Mouse (Mus musculus): ENCODE results near the gene Fhit.

Gene Fhit

DNA sequence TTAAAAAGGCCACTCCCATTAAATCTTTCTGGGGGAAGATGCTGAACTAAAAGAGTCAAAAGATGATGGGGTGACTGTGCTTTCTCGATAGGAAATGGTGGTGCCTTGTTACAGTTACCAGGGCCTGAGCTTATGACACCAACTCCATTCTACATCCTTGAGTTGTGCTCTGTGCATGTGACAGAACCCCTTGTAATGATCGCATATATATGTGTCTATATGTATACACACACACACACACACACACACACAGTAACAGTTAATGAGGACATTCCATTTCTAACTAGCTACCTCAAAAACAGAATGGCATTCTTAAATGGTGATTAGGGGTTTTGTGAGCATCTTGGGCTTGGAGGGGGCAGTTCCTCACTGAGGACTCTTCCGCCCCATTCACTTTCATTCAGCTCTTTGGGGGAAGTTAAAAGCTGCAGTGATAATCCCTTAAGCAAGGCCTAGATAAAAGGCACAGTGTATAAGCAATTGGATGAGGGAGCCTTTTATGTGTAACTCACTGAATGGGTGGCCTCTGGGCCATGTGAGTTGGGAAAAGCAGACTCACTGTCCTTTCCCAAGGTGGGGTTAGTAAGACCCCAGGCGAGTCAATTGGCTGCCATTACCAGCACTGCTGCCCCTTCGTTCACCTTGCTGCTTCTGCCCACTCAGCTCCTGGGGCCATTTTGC lies 449.9 kb downstream of the Fhit start:
- no peak for DNase-seq (ENCODE audit: low read depth, low spot score)

DNA sequence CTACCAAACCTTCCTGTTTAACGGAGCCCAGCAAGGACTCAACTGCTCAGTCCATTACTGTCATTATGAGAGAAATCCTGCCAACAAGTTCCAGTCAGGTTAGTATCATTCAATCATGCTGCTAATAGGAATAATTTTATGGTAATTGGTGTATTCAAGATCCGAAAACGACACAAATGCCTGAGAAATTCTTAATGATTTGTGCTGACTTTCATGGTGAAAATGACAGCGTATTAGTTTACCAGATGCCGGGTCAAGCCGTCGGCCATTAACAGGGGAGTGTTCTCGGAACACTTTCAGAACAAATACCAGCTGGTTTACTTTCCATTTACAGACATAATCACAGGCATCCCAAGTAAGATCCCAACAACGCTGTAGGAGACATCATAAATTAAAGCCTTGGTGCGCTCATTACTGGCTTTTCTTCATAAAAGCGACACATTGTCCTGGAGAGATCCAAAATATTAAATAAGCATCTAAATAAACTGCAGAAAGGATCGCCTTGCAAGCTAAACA lies 451.0 kb downstream of the Fhit start:
- no peak for DNase-seq (ENCODE audit: low read depth, low spot score)

DNA sequence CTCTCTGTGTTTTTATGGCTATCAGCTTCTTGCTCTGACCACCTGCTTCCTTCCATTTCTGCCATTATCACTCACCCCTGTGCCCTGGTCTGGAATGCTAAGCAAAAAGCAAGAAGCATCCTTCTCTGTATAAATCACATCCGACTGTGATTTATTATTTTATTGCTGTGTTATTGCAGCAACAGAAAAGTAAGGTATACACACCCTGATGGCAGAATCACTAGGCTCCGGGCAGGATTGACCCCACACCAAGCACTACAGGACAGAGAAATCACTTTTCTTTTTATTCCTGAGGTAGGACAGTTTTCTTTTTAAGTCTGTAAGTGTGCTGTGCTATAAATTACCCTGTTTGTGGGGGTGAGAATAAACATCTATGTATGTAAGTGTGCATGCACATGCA lies 460.1 kb downstream of the Fhit start:
- no peak for DNase-seq (ENCODE audit: low read depth, low spot score)

DNA sequence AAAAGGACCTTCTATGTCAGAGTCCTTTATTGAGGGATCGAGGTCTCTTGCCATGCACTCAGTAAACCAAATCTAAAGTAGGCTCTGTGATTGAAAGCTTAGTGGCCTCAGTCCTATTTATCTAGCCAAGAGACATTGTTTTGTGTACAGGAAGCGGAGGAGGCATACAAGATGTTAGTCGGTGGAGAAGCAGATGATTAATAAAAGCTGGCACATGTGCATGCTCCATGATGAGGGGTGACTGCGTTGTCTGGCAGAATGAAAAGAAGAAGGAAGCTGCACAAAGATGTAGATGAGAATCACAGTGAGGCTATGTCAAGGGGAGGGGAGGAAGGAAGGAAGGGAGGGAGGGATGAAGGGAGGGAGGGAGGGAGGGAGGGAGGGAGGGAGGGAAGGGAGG lies 481.8 kb downstream of the Fhit start:
- DNase-seq (ENCODE audit: low read depth, low spot score): no peak

DNA sequence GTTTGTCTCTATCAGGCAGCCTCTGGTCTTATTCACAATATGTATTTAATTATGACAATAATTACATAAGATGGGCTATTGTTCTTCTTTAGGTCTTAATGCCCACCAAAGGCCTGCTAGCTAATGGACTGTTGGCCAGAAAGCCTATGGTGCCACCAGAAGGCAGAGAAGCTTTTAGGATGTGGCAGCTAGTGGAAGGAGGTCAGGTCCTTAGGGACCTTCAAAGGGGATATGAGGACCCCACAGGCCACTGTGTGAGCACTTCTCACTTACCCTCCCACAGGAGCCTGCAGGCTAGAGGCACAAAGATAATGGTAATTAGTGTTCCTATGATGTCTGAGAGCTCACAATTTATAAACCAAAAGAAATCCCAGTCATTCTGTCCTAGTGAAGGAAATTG lies 482.2 kb downstream of the Fhit start:
- no peak for DNase-seq (ENCODE audit: low read depth, low spot score)

DNA sequence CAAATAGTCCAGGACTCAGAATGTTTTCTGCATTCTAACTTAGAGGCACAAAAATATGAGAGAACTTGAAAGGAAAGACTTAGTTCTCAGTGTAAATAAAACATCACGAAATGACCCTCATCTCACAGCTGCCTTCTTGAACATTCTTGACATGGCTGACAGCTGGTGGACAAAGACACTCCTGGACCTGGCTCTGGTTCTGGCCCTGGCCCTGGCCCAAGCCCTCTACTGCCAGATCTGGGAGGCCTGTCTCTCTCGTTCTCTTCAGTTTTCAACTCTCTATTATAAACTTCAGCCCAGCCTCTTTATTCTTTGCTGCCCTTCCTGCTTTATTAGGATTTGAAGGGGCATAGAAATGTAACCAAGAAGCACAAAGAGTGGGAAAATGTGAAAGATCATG lies 484.2 kb downstream of the Fhit start:
- no peak for DNase-seq (ENCODE audit: low read depth, low spot score)

DNA sequence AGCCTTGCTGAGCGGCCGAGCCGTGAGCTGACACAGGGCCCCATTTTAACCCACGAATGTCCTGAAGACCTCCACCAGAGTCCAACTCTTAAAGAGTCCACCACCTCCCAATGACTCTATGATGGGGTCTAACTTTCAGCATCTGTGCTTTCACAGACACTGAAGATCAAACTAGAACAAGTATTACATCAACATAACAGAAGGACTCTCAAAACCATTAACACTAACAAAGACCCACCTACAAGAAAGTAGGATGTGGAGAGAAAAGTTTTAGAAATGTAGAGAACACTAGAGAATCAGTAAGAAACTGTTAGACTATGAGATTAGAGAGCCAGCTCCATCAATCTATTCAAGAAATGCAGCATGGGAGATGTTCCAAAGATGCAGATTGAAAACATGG lies 501.6 kb downstream of the Fhit start:
- DNase-seq (ENCODE audit: low read depth, low spot score): no peak

DNA sequence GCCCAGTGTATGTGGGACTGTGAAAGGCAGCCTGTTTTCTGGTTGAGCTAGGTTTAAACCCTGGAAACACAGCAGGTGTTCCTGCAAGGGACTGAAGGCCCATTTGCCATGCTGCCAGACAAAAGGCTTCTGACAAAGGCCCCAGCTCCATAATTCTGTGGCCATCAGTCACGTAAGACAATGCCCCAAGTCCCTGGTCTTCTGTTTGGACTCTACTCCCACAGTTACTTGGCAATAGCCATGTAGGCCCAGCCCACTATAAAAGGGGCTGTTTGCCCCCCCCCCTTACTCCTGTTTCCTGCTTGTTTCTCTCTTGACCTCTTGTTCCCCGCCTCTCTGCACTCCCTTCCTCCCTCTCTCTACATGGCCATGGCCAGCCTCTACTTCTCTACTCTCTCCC lies 502.5 kb downstream of the Fhit start:
- no peak for DNase-seq (ENCODE audit: low read depth, low spot score)

DNA sequence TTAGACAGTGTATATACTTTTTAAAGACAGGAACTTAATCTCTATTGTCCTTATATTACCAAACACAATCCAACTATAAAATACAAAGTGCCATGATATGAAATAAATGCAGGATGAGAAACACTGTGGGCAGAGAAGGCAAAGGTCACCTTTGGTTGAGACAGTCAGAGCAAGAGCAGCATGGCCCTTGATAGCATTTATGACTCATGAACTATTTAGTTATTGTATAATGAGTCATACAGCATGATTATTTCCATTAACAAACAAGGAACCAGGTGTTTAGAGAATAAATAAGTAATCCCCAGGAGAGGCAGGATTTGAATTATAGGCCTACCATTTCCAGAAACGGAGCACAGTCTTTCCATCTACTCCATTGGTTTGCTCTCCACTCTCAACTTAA lies 503.6 kb downstream of the Fhit start:
- DNase-seq (ENCODE audit: low read depth, low spot score): no peak

DNA sequence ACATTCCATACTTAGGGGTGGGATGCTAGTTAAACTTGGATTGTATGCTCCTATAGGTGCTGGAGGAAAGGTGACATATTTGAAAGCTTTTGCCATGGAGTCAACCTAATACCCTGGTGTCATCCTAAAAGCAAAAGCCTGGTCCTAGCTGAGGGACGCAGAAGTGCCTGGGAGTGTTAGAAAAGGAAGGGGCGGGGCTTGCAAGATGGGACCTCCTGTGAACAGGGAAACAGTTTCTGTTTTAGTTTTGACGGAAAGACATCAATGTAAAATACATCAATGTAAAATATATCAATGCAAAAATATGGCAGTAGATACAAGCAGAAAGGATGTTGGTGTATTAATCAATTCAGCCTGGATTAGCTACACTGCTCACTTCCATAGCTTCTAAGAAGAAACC lies 504.5 kb downstream of the Fhit start:
- DNase-seq (ENCODE audit: low read depth, low spot score): no peak

DNA sequence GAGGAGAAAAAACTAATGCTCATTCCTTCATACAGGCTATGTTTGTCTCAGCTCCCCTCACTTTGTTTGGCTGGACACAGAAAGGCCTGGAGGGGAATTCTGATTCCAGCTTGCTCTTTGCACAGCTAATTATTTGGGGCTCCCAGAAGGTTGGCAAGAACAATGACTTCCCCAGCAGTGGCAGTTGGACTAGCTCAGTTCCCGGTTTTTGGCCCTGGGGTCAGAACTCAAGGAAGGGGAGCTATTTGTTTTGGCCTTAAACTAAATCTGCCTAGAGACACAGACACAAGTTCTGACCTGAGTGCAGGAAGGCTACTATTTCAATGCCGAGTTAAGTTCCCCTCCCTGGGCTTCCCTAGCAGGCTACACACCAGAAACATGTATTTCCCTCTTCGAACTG lies 506.0 kb downstream of the Fhit start:
- DNase-seq (ENCODE audit: low read depth, low spot score): no peak

DNA sequence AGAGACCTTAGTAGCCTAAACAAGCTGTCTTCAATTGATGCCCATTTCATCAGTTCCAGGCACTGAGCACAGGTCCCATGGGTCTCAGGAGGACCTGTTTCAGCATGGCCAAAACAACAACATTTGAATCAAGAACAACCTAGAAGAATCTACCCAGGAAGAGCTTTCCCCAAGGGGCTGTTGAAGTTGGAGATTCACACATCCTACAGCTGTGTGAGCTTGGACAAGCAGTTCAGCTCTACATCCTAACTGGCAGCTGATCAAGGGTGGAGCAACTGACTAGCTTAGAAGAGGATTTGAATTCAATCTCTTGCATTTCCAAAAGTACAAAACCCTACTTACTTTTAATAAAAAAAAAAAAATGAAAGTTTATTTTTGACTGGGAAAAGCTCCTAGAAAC lies 514.0 kb downstream of the Fhit start:
- no peak for DNase-seq (ENCODE audit: low read depth, low spot score)

DNA sequence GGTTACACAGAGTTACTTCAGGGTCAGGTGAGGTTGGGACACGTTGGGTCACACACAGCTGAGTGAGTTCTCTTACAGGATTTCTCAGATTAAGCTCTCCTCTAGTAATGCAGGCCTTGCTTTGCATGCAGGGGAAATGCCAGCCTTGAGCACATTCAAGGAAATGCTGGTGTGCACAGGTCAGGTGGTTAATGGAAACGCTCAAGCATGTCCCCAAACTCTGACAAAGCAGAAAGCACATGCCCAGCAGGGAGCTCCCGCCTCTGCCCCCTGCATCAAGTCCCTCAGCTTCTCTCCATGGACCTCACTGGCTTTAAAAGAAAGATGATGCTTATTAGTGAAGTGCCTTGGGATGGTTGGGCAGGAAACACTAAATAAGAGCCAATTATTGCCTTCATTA lies 530.1 kb downstream of the Fhit start:
- no peak for DNase-seq (ENCODE audit: low read depth, low spot score)

DNA sequence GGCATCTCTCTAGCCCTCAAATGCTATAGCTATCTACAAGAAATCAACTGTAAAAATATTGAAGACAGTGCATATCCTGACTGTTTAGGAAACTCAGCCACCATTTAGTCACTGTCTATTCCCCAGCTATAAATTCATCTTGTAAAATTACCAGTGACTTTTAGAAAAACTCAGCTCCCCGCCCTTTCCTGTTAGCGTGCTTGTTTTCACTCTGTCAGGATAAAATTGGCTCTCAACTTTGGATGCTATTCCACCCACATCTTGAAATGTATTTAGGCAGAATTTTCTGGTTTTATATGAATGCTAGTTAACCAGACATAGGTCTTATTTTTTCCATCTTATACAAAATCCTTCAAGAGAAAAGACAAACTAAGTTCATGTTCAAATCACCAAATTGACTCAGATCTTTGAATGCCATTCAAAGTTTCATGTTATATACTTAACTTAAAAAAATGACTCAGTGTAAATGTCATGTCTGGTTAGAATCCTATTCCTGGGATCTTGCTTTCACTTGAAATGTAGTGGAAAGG lies 530.9 kb downstream of the Fhit start:
- no peak for DNase-seq (ENCODE audit: low read depth, low spot score)

DNA sequence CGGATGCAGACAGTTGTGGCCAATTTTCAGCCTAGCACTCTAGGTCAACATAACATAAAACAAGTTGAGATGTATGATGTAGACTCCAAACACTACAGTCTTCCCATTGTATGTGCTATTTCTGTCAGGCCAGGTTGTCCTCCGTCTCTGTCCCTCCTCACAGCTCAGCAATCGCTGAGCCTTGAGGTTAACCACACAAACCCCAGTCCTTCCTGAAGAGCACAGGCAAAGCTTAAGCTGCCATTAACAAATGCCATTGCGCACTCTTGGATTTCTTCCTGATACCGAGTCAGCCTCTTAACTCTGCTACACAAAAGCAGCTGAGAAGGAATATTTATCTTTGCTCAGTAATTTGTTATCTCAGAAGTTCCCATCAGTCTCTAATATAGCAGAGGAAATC lies 568.4 kb downstream of the Fhit start:
- DNase-seq (ENCODE audit: low read depth, low spot score): no peak

DNA sequence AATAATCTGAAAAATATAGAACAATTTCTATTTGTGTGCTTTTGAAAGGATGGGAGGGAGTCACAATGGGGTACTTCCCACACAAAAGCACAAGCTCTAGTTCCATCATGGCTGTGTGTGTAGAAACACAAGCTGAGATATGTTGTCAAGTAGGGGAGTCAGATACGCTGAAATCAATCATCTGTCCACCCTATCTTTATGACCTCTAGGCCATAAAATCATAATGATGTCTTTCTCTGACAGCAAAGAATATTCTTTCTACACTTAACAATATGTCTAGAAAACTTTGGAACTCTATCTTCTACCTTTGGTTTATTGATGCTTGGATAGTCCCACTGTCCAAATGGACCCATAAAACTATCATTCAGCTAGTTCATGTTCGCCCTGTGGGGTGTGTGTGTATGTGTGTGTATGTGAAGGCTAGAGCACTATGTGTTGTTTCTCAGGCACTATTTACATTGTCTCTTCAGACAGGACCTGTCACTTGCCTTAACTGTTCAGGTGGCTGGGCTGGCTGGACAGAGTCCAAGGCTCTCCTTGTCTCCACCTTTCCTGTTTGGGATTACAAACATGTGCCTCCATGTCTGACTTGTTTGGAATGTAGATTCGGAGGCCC lies 592.8 kb downstream of the Fhit start:
- no peak for DNase-seq (ENCODE audit: low read depth, low spot score)

DNA sequence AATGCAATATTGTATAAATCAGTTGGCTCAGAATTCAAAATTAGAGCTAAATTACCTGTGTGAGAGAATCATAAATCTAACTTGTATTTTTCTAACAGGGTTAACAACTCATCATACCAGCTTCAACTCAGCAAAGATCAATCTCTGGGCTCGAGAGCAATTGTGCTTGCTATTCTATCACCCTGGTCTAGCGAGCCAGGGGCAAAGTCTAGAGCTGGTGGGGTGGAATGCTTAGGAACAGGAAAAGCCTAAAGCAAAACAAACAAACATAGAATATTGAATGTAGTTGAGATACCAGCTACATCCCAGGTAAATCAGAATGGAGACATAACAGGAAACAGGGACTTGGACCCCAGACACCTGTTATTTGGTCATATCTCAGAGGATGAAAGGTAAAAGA lies 594.1 kb downstream of the Fhit start:
- DNase-seq (ENCODE audit: low read depth, low spot score): no peak

DNA sequence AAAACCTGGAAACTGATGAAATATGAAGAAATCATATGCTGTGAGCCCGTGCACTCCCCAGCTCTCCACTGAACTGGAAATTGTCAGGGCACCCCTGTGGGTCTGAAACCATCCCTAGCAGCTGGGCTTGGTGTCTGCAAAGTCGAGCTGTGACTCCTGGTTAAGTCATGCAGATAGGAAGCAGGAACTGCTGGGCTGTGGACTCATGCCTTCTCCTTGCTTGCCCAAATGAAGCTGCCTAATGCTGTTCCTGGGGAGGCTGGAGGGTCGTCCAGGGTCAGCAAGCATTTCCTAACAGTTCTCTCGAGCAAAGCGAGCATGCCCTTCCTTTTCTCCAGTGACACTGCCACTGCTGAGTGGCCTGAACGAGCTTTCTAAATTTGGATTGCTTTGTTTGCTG lies 607.1 kb downstream of the Fhit start:
- DNase-seq (ENCODE audit: low read depth, low spot score): no peak

DNA sequence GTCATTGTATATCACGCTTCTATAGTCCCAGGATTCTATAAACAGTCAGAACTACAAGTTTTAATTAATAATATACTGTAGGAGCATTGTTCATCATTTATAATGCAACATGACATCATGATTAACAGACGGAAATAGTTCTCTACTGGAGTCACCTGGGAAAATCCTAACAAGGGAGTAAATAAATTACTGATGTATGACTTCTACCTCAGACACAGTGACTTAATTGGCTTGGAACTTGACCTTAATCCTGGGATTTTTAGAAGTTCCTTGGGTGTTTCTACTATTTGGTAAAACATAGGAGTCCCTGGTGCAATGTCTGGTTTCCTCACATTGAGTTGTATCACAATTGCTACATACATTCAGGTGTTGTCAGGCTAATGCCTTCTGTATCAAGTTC lies 613.2 kb downstream of the Fhit start:
- no peak for DNase-seq (ENCODE audit: low read depth, low spot score)

DNA sequence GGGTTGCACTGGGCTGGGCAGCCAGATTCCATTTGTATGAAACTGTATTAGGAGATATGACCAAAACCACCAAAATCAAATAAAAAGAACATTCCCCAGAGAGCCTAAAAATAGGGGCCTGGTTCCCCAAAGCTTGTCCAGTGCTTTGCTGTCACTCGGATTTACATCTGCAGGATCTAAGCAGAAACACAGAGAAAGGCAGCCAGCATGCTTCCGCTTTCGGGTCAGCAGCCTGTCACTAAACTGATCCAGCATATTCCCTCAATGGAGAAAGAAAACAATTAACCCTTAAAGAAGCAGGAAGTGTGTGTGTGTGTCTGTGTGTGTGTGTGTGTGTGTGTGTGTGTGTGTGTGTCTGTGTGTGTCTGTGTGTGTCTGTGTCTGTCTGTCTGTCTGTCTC lies 615.9 kb downstream of the Fhit start:
- DNase-seq (ENCODE audit: low read depth, low spot score): no peak

DNA sequence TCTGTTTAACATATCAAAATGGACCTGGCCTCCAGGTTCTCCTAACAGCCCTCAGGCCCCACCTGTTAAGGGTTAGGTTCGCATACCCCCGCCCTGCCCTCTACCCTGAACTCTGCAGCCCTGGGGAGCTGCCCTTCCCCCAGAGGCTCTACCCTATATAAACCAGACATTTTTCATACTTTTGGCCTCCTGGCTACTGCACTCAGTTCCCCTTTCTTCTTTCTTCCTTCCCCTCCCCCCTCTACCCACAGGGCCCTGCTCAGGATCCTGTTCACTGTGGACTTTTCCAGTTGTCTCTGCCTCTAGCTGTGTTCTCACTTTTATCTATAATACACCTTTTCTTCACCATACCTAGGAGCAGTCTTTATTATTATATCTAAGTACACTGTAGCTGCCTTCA lies 627.0 kb downstream of the Fhit start:
- no peak for DNase-seq (ENCODE audit: low read depth, low spot score)

DNA sequence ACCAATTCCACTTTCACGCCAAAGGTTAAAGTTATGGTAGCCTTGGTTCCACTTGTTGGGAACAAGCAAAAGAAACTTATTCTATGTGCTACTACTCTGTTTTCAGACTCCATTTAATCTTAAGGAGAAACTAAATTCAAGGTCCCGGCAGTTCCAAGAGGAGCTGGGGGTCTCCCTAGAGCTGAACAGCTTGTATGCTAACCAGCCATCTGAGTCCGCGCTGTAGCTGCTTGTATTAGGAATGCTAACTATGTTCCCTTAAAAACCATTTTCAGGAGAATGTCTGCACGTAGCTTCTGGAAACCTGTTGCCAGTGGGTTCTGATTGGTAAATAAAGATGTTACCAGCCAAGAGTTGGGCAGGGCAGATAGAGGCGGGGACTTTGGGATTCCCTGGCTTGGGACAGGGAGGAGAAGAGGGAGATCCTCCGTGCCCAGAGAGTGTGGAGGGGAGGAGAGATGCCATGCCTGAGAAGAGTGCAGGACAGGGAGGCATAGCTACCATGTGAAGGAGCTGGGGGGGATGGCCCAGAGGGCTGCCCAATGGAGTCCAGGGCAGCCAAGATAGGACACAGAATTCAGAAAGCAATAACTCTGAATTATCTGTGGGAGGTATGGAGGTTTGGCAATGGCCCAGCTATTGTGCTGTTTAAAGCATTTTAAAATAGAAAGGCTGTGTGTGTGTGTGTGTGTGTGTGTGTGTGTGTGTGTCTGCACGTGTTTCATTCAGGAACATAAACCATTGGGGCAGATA lies 629.9 kb downstream of the Fhit start:
- no peak for DNase-seq (ENCODE audit: low read depth, low spot score)

DNA sequence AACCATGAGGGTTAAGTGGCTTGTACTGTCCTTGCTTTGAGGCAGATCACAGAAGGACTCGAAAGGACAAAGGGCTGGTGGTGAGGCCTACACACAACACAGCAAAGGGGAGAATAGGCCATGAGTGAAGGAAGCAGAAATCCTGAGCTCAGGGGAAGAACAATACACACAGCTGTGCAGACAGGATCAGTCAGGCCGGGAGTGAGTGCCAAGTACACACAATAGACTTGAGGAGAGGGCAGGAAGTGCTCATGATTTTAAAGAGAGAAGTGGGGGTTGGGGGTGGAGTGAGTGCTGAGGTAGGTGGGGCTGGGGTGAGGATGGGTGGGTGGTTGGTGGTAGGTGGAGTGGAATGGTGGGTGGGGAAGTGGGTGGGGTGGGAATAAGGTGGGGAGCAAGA lies 635.0 kb downstream of the Fhit start:
- DNase-seq (ENCODE audit: low read depth, low spot score): no peak
